Mouse (Mus musculus) B cell, adult 2 months (primary cell): ENCODE results near the gene Nfkbib.

ENCODE experiments used
- DNase-seq, 2 experiments: peaks; one replicate each; pipeline ENCODE4 v3.0.0; 2022

Nfkbib gene

DNA sequence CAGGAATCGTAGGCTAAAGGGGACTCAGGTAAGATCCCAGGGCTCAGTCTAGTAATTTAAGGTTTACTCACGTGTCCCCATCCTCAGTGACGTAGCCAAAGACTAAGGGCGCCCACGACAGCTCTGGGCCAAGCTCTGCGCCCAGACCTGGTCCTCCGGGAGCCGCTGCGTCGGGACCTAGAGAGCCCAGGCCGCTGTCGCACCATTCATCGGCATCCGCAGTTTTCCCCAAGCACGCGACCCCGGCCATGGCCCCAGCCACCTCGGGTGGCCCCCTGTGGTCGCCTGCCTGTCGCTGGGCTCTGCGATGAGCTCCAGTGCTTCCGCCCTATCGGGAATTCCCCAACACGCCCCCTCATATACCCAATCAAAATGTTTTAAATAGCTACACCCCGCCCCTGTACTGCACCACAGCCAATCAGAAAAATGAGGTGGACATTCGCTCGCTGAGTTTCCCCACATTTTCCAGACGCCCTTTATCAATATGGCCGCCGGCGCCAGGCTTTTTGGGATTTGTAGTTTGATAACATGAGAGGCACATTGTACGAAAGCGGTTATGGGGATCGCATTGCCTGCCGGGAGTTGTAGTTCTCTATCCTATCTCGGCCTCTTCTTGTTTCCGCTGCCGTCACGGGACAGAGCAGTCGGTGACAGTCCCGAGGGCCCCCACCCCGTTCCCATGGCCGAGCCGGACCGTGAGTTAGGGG is 986 bp downstream of the Nfkbib start, which contains the start of gene Sirt2:
Gene Sirt2 (plus strand): TSS at position 563 of the 707 bp plus-strand sequence.
- peak; percentile 93 to 95 for DNase-seq

GRCm38 (mm10) chr7:28765211-28765610 is 2.1 kb downstream of the Nfkbib start:
- DNase-seq, result no peak

DNA sequence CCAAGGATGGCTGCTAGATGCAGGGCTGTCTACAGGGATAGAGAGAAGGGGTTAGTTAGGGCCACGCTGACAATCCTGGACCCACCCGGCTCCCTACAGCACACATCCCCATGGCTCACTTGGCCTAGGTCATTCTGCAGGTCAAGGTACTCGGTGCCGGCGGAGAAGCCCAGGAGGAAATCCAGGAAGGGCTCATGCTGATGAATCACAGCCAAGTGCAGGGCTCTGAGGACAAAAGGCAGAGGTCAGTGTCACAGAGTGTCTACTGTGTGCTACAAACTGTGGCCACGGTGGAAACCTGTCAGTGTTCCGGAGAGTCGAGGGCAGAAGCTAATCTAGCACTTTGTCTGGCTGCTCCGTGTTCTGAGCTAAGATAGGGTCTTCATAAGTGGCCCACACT is 5.4 kb downstream of the Nfkbib start:
- DNase-seq, result no peak

DNA sequence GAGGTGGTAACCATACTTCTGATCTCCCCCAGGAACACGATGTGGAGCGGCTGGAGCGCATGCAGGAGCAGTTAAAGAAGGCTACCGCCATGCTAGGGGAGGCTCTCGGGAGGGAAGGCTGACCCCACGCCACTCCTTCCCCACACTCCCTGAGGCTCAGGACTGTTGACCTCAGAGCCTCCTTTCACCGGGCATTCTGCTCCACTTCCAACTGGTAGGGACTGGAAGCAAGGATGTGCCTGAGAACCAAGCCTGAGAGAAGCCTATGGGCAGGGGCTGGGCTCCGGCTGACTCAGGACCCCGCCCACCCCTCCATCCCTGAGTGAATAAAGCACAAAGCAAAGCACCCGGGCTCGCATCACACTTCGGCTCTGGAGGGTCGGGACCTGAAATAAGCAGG is 8.7 kb downstream of the Nfkbib start:
- no peak for DNase-seq

DNA sequence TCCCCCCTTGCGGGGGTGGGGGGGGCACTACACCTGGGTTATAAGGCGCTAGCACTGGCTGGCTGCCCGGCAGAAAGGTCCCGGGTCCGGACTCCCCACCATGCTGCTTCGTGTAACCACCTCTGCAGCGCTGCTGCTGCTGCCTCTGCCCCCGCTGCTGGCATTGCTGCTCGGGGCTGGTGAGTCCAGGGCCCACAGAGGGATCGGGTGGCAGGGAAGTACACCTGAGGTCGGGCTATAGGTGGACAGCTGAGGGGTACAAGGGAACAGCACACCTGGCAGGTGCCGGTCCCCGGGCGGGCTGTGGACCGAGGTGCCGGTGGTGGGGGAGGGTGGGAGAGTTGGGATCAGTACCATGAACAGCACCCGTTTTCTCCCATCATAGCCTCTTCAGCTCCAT is 11.2 kb downstream of the Nfkbib start, which contains the start of gene Ccer2:
Gene Ccer2 (plus strand): TSS at position 96 of the 400 bp plus-strand sequence.
- peak in 1 of 2 experiments; percentile 21 for DNase-seq

DNA sequence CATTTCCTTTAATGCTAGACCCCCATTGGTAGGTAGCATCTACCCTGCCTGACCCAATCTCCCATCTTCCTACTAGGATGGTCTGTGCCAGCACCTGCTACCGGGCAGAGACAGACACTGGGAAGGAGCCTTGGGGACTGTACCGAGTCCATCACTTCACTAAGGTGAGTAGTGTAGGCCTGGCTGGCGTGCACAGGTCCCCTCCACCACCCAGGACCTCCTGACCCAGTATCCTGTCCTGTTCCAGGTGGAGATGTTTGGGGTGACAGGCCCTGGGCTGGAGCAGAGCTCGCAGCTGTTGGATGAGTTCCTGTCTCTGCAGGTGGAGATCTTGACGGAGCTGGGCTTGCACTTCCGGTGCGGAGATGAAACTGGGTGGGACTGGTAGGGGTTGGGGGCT is 17.4 kb downstream of the Nfkbib start:
- no peak for DNase-seq

DNA sequence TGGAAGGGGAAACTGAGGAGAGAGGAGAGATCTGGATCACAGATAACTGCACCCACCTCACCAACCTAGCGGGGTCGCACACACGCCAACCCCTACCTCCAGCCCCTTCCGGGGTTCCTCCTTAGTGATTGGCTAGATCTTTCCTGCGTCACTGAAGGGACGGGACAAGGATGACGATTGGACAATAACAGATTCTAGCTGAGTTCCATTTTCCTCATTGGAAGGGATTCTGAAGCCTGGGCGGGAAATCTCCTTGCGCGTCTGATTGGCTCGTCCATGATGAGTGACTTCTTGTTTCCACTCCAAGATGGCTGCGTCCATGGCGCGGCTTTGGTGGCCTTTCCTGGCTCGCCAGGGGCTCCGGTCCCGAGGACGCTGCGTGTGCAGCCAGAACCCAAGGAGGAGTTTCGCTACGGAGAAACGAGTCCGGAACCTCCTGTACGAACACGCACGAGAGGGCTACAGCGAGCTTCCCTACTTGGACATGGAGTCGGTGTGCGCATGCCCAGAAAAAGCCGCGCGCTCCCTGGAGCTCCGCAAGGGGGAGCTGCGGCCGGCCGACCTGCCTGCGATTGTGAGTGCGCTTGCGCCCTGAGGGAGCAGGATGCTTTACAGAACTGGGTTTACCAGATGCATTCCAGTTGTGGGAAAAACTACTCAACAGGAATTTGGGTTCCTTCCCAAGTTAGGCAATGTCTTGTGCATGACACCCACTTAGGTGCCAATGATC is 25.4 kb downstream of the Nfkbib start, which contains the start of the genes Mrps12 and Sars2:
Gene Mrps12 (minus strand): TSS at position 112 of the 730 bp plus-strand sequence.
Gene Sars2 (plus strand): TSS at position 284 of the 730 bp plus-strand sequence.
- DNase-seq, result peak; percentile 94 to 96

DNA sequence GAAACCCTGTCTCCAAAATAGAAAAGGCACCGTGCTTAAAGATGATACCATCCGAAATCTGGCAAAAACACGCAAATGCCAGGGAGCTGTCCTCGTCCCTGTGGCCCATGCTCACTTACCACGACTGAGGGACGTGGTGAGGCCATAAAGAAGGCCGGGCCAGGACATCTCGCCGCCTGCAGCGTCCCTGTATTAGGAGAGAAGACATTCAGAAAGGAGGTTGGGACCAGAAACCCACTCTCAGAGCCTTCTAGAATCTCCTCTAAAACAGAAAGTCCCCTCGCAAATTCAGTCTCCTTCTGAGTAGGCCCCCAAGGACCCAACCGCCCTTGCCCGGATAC is 26.0 kb downstream of the Nfkbib start:
- no peak for DNase-seq

DNA sequence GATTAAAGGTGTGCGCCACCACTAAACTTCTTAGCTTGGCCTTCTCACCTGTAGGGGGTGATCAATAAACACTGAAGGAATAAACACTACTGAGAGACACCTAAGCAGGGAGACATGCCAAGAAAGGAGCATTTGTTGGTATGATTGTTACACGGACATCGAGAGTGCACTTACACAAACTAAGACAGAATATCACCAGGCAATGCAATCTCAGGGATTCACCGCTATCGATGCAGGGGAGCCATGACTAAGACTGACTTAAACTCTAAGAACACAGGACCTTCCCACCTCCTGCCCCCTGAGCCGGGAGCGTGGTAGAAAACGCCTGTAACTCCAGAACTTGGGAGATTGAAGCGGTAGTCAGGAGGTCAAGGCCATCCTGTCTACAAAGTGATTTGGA is 26.4 kb downstream of the Nfkbib start:
- DNase-seq, result no peak

- no peak for DNase-seq
Observed at GRCm38 (mm10) chr7:28739829-28740228, 27.5 kb downstream of the Nfkbib start.

DNA sequence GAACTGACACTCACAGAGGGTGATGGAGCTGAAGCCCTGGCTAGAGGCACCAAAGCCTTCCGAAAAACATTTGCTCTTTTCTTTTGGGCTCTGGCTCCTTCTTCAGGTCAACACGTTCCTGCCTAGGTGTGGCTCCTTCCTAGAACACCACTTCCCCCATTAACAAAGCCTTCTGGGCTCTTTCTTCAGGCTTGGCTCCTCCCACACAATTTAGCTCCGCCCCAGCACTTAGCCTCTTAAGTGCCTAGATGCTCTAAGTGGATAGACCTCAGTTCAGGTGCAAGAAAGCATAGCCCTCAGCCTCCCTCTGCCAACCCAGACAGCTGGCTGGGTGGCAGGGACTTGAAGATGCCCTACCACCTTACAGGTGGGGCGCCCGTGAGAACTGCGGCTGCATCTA is 31.6 kb downstream of the Nfkbib start:
- DNase-seq, result no peak

DNA sequence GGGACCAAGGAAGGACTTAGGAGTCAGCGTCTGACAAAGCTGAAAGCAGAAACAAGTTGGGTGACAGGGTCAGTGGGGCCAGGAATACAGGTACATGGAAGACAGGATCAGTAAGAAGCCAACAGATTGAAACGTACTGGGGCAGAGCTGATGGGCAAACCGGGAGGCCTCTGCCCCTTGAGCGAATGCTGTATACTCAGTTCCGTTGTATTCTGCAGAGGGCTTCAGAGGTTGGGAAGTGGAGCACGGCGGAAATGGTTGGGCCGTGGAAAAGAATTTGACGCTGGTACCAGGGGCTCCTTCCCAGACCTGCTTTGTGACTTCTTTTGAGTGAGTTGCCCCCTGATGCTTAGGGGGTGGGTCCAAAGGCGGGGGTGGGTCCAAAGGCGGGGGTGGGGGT is 34.1 kb downstream of the Nfkbib start:
- DNase-seq, result no peak

GRCm38 (mm10) chr7:28732341-28733142 is 34.8 kb downstream of the Nfkbib start:
- peak; percentile 76 to 78 for DNase-seq

DNA sequence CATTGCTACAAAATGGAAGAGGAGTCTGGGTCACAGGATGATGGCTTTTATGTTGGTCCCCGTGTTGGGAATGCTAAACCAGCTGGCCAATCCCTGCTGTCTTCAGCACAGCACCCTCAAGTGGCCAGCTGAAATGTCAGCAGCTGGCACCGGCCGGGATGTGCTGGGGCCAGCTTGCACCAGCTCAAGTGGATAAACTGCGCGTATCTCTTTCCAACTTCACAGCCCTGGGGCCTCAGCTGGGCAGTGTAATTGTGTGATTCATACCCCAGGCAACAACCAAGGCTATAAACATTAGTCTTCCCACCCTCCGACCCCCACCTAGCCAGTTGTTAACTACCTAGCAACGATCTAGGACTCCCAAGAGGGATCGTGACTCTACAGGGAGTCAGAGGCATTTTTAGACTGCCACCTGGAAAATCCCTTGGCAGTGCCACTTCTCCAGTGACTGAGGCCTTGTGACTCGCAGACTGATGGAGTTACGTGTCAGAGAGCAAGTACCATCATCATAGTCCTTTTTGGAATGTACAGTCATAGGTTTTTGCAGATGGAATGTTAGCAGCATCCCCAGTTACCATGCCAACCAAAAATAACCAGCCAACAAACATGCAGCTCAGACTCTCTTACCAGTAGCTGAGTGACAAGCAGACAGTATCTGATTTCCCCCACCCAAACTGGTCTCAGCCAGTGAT is 39.5 kb downstream of the Nfkbib start:
- no peak for DNase-seq

DNA sequence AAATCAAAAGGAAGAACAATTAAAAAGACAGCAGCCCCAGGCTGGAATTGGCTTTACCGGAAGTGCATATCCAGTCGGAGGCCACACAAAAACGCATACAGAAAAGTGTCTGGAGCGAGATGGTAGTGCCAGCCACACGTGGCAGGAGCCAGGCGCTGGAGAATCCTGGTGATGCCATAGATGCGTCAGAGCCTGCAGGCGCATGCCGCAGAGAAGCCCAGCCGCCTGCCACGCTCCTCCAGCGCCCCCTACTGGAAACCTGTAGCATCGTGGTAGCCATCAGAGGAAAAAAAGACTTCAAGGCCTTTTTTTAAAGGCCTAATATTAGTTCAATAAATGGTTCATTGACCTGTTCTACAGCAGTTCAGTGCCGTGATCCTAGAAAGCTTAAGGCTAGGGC is 40.7 kb downstream of the Nfkbib start:
- peak; percentile 76 to 77 for DNase-seq

- DNase-seq, result no peak
Observed at GRCm38 (mm10) chr7:28724613-28725012, 42.7 kb downstream of the Nfkbib start.

DNA sequence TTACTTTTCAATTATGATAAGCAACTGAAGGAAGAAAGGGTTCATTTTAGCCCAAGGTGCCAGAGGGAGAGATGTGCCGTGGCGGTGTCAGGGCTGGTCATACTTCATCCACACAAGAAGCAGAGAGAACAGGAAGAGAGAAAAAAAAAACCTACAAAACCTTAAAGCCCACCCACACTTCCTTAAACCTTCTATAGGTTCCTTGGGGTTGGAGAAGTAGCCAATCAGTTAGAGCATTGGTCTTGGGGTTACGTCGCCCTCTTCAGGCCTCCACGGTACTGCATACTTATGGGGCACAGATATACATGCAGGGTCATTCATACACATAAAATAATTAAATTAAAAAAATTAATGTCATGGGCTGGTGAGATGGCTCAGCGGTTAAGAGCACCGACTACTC is 45.2 kb downstream of the Nfkbib start:
- peak; percentile 29 to 46 for DNase-seq

- DNase-seq, result no peak
Observed at GRCm38 (mm10) chr7:28720753-28721537, 46.4 kb downstream of the Nfkbib start.

DNA sequence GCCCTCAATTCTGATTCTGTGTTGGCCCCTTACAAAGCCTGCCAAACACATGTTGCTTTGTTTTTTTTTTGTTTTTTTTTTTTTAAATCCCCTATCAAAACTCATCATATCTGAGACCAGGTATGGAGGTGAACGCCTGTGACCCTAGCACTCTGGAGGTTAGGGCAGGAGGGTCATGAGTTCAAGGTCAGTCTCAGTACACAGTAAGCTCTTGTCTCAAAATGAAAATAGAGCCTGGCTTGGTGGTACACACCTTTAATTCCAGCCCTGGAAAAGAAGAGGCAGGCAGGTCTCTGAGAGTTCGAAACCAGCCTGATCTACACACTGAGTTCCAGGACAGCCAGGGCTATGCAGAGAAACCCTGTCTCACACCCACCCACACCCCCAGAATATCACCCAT is 47.7 kb downstream of the Nfkbib start:
- DNase-seq, result no peak

DNA sequence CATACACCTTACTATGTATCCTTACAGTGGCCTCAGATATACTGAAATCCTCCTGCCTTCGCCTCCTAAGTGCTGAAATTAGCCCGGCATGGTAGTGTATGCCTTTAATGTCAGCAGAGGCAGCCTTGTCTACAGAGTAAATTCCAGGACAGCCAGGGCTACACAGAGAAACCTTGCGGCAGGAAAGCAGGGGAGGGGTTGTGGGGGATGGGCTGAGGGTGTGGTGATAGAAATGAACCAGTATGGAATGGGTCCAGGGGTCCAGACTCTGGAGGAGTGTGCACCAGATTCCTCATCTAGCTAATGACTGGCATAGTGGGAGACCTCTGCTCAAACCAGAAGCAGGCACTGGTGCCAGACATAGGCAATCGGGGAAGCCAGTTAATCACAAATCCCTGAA is 48.2 kb downstream of the Nfkbib start:
- DNase-seq, result no peak

DNA sequence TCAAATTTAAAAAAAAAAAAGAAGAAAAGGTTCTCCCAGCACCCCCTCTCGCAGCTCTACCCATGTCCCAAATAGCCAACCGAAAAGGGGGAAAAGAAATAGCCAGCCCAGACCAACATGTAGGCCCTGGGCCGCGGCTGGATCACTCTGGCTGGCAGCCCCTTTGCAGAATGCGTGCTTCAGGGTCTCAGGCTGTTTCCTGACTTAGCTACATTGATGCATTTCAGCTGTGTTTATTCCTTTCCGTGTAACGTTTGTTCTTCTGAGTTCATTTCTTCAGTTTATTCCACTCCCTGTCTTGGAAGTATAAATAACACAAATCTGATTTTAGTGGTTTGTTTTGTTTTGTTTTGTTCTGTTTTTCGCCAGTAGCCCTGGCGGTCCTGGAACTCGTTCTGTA is 49.6 kb downstream of the Nfkbib start:
- no peak for DNase-seq
